Mouse (Mus musculus) heart, embryonic 16.5 days (tissue): ENCODE results near the gene Gm10057. TPM values are rescaled to one million over a fixed set of nuclear protein-coding genes. Genes with fewer than 3 reads are reported as not detected.
"Not testable (repeated sequence)": the region's sequence is repeated elsewhere in the genome, so short reads cannot be mapped to it uniquely, and the experiment has no call there.

ENCODE experiments used
- ATAC-seq: fragments of 200-750 bp; cut with Nextera tagmentation; replicated peaks from 2 replicates; pipeline ENCODE4 v1.8.0; 2017; ENCODE audit warnings: moderate number of reproducible peaks; ENCODE audit not compliant: insufficient read depth, low FRiP score; ENCODE audit errors: extremely low read depth
- H3K27ac ChIP-seq: fragments of 300-500 bp; sonication (generic); 2 replicates; pipeline ENCODE4 v1.5.1; 2014; ENCODE audit warnings: mild to moderate bottlenecking, low read length, control low read depth, moderate library complexity
- H3K27me3 ChIP-seq: fragments of 300-500 bp; sonication (generic); 2 replicates; pipeline ENCODE4 v1.6.1; 2014; ENCODE audit warnings: low read length, mixed read lengths; ENCODE audit not compliant: control insufficient read depth, insufficient read depth
- H3K36me3 ChIP-seq: fragments of 300-500 bp; sonication (generic); 2 replicates; pipeline ENCODE4 v1.6.1; 2014; ENCODE audit not compliant: control insufficient read depth, insufficient read depth
- H3K4me1 ChIP-seq: fragments of 300-500 bp; sonication (generic); 2 replicates; pipeline ENCODE4 v1.6.1; 2014; ENCODE audit warnings: low read length, mixed read lengths; ENCODE audit not compliant: control insufficient read depth, insufficient read depth
- H3K4me2 ChIP-seq: fragments of 300-500 bp; sonication (generic); 2 replicates; pipeline ENCODE4 v1.6.1; 2014; ENCODE audit warnings: low read depth, mild to moderate bottlenecking, control low read depth, low read length
- H3K4me3 ChIP-seq: fragments of 300-500 bp; sonication (generic); 2 replicates; pipeline ENCODE4 v1.5.1; 2014; ENCODE audit warnings: mild to moderate bottlenecking, control low read depth, low read length
- H3K9ac ChIP-seq: fragments of 300-500 bp; sonication (generic); 2 replicates; pipeline ENCODE4 v1.6.1; 2014; ENCODE audit warnings: low read length, control low read depth
- H3K9me3 ChIP-seq: fragments of 300-500 bp; sonication (generic); replicated peaks from 2 replicates; pipeline ENCODE4 v1.6.1; 2016; ENCODE audit warnings: low read length; ENCODE audit not compliant: control insufficient read depth
- polyA plus RNA-seq: library from polyadenylated mRNA; unstranded; fragments of >200 nt; fragmentation: Nextera tagmentation; extraction: Ambion mirVana; gene quantifications from 2 replicates; pipeline ENCODE4 v1.2.1, GENCODE M21; 2015

Gene Gm10057
- not detected in 2 replicates for polyA plus RNA-seq

GRCm38 (mm10) chrX:154054939-154055338, at the start of gene Gm10057:
Gene Gm10057, minus strand, starts transcription at chrX:154055039.
- H3K4me3 ChIP-seq, H3K4me1 ChIP-seq, H3K36me3 ChIP-seq, H3K27me3 ChIP-seq, H3K27ac ChIP-seq, H3K9ac ChIP-seq, ATAC-seq, H3K9me3 ChIP-seq, H3K4me2 ChIP-seq: not testable (repeated sequence)

- not testable (repeated sequence) for H3K36me3 ChIP-seq, H3K4me2 ChIP-seq, H3K27ac ChIP-seq, ATAC-seq, H3K9ac ChIP-seq, H3K4me1 ChIP-seq, H3K9me3 ChIP-seq, H3K27me3 ChIP-seq, H3K4me3 ChIP-seq
Observed at GRCm38 (mm10) chrX:154033727-154034126, 21.1 kb downstream of the Gm10057 start, which contains the start of gene 4921511M17Rik. Gene 4921511M17Rik, minus strand, starts transcription at chrX:154033827.

GRCm38 (mm10) chrX:154012540-154012939, 42.3 kb downstream of the Gm10057 start, which contains the start of gene Samt1:
Gene Samt1, minus strand, starts transcription at chrX:154012640.
- H3K27ac ChIP-seq, H3K9me3 ChIP-seq, H3K36me3 ChIP-seq, H3K4me1 ChIP-seq, H3K27me3 ChIP-seq, H3K9ac ChIP-seq, ATAC-seq, H3K4me2 ChIP-seq, H3K4me3 ChIP-seq: not testable (repeated sequence)

Other genes starting within 250 kb of the Gm10057 start
- 4.3 and 4.7 TPM in 2 replicates for gene Spin2c, start 222.8 kb downstream of the Gm10057 start, polyA plus RNA-seq
- not detected in 2 replicates for gene Samt1, start 42.4 kb downstream of the Gm10057 start, polyA plus RNA-seq
- not detected in 2 replicates for gene 4921511M17Rik, start 21.2 kb downstream of the Gm10057 start, polyA plus RNA-seq
- gene Gm15140, start 65.6 kb upstream of the Gm10057 start, polyA plus RNA-seq: not detected in 2 replicates